Mouse (Mus musculus) brain, embryonic 18.5 days (tissue): Measurements from ENCODE around the gene Dao.

ENCODE experiments used
- DNase-seq: peaks from one replicate; pipeline ENCODE4 v3.0.0-alpha.2; 2012; ENCODE audit warnings: low read depth, low spot score

Dao gene

GRCm38 (mm10) chr5:113983541-113983940, 20.0 kb upstream of the Dao start:
- DNase-seq = no peak

- no peak for DNase-seq
Observed at GRCm38 (mm10) chr5:113984025-113984740, 19.3 kb upstream of the Dao start.

GRCm38 (mm10) chr5:113985737-113986136, 17.8 kb upstream of the Dao start:
- DNase-seq = no peak

- no peak for DNase-seq
Observed at GRCm38 (mm10) chr5:113986182-113986961, 17.1 kb upstream of the Dao start.

- DNase-seq = no peak
Observed at GRCm38 (mm10) chr5:113989437-113990024, 14.0 kb upstream of the Dao start.

GRCm38 (mm10) chr5:113990593-113990992, 12.9 kb upstream of the Dao start:
- no peak for DNase-seq

- DNase-seq = no peak
Observed at GRCm38 (mm10) chr5:113991141-113991540, 12.4 kb upstream of the Dao start.

GRCm38 (mm10) chr5:113992339-113992831, 11.1 kb upstream of the Dao start:
- no peak for DNase-seq

GRCm38 (mm10) chr5:113993031-113993486, 10.4 kb upstream of the Dao start:
- peak; percentile 24 for DNase-seq

GRCm38 (mm10) chr5:113993487-113994465, 9.7 kb upstream of the Dao start, which contains the start of gene Ssh1:
Ssh1 (minus strand) TSS chr5:113993894.
- DNase-seq = peak; percentile 64

GRCm38 (mm10) chr5:113996458-113996857, 7.0 kb upstream of the Dao start:
- no peak for DNase-seq

GRCm38 (mm10) chr5:113999382-113999781, 4.1 kb upstream of the Dao start:
- no peak for DNase-seq

- DNase-seq = no peak
Observed at GRCm38 (mm10) chr5:114004573-114004972, 1.1 kb downstream of the Dao start.

GRCm38 (mm10) chr5:114005100-114005499, 1.6 kb downstream of the Dao start:
- DNase-seq = no peak

GRCm38 (mm10) chr5:114006974-114007373, 3.5 kb downstream of the Dao start:
- no peak for DNase-seq

GRCm38 (mm10) chr5:114007753-114008453, 4.4 kb downstream of the Dao start:
- DNase-seq = no peak

GRCm38 (mm10) chr5:114009049-114009448, 5.5 kb downstream of the Dao start:
- no peak for DNase-seq

GRCm38 (mm10) chr5:114015121-114015520, 11.6 kb downstream of the Dao start:
- DNase-seq = no peak

- DNase-seq = no peak
Observed at GRCm38 (mm10) chr5:114024390-114024789, 20.9 kb downstream of the Dao start.

GRCm38 (mm10) chr5:114024885-114025284, 21.4 kb downstream of the Dao start:
- DNase-seq = no peak
